Mouse (Mus musculus) erythroblast, embryonic 14.5 days (primary cell): ENCODE data around the gene Chd5.

Experiments used
- GATA1 ChIP-seq: IDR thresholded peaks from 2 replicates; pipeline ENCODE4 v1.6.1; 2012; ENCODE audit warnings: low read length, inconsistent platforms, mixed read lengths
- TAL1 ChIP-seq: IDR thresholded peaks from 3 replicates; pipeline ENCODE4 v1.6.1; 2012; ENCODE audit warnings: low read length, inconsistent platforms, mixed read lengths

- no peak for TF ChIP-seq TAL1
- no peak for TF ChIP-seq GATA1
Observed at GRCm38 (mm10) chr4:152324641-152325562, 13.5 kb upstream of the Chd5 start.
